Mouse (Mus musculus): ENCODE results near the gene Hsd17b6.

GRCm38 (mm10) chr10:127966506-127966905 lies 40.9 kb downstream of the Hsd17b6 start:
- TF ChIP-seq CTCF (IDR thresholded peaks at IDR 0.05; ENCODE audit: low read depth) (no peak), EP300 (IDR thresholded peaks at IDR 0.05; ENCODE audit: low read depth) (no peak)

Measured in heart, postnatal 0 days (tissue).